Mouse (Mus musculus): ENCODE measurements around the gene Pde4d.

Gene Pde4d

DNA sequence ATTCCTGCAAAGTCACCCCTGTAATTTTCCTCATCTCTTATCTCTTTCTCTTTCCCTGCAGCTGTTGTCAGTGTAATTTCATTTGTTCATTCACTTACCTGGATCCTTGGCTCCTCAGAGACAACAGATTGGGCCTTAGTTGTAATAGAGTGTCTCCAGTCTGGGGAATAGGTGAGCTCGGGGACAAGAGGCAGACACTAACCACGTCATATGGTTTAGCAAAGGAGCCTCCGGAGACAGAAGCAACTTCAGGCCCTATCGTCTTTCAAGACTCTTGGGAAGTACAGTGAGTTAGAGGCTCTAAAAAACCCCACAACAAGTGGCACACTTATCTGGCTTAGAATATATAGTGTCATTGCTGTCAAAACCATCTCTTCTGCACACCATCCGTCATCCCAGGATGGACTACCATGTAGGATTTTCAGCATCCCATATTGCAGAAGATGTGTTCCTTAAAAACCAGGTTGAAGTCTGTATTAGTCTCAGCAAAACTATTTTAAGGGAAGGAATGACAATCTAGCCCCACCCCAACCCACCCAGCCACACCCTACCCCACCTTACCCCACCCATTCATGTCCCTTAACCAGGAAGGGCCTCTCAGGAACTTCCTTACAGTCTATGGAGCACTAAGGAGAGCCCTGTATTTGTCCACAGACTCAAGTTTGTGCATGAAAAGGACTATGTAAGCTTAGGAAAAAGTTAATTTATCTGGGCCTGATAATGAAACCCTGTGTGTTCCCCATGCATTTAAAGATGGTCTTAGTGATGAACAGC is 1356.6 kb downstream of the Pde4d start:
- DNase-seq (ENCODE audit: low read depth in 1 of 2, low spot score in 2 of 2): no peak

- no peak for DNase-seq (ENCODE audit: low read depth in 1 of 2, low spot score in 2 of 2)
Observed at GRCm38 (mm10) chr13:109807036-109807435, 1357.3 kb downstream of the Pde4d start.

DNA sequence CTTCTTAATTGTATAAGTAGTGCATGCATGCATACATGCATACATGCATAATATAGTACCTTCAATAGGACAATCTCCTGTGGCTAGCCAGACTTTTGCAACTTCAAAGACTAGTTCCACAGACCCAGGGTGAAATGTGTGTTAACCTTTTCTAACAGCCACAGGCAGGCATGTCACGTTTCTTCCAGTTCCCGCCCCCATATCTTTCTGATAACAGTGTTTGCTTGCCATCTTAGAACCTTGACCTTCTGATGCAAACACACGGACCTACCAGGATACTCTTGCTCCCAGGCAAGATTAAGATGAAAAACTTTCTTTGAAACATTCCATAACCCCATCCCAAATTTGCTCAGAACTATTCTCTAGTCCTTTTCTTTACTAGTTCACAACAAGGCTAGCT is 1357.7 kb downstream of the Pde4d start:
- DNase-seq (ENCODE audit: low read depth in 1 of 2, low spot score in 2 of 2): no peak

GRCm38 (mm10) chr13:109808039-109808438 is 1358.3 kb downstream of the Pde4d start:
- DNase-seq (ENCODE audit: low read depth in 1 of 2, low spot score in 2 of 2): no peak

DNA sequence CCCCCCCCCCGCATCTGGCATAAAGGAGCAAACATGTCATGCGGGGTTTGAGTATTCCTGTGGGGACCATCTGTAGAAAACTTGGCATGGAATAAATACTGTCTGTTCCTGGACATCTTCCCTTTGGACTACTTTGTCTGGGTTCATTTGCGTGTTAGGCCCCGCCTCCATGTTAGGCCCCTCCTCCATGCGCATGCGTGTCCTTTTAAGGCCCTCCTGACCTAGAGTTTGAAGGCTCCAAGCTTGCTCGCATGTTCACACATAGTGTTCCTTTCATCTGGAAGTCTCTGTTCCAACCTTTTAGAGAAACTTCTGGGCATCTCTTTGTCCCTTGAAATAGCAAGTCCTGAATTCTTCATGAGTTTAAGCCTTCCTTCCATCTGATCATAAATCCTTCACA is 1359.2 kb downstream of the Pde4d start:
- DNase-seq (ENCODE audit: low read depth in 1 of 2, low spot score in 2 of 2): no peak

DNA sequence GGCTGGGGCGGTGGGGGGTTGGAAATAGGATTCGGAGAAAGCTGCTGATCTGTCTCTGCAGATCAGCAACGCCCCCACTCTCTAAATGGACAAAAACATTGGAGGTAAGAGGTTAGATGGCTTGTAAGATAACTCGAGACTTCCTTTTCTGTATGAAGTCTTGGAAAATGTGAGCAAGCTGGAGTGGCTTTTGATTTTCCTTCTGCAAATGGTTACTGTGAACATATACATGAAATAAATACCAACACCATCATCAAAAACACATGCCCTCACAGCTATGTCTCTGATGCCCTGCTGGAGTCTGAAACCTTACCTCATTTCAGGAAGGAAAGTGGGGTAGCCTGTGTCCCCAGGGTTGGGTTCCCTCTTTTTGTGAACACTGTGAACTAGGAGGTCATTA is 1359.9 kb downstream of the Pde4d start:
- no peak for DNase-seq (ENCODE audit: low read depth in 1 of 2, low spot score in 2 of 2)

DNA sequence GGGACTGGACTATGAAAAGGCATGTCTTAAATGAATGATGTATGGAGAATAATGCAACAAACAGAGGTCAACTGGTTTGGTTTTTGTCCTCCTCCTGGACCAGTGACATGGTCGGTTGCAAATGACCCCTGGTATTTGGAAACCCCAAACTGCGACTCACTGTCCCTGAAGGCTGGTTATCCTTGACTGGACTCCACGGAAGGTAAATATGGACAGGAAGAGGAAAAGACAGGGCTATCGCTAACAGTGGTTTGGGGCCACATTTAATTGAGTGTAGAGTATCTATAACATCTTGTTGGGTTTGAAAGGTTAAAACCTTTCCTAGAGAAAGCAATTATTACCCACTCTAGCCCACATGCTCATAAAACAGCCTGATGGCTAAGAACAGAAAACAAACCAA is 1364.2 kb downstream of the Pde4d start:
- DNase-seq (ENCODE audit: low read depth in 1 of 2, low spot score in 2 of 2): no peak

- no peak for DNase-seq (ENCODE audit: low read depth in 1 of 2, low spot score in 2 of 2)
Observed at GRCm38 (mm10) chr13:109819071-109819470, 1369.3 kb downstream of the Pde4d start.

DNA sequence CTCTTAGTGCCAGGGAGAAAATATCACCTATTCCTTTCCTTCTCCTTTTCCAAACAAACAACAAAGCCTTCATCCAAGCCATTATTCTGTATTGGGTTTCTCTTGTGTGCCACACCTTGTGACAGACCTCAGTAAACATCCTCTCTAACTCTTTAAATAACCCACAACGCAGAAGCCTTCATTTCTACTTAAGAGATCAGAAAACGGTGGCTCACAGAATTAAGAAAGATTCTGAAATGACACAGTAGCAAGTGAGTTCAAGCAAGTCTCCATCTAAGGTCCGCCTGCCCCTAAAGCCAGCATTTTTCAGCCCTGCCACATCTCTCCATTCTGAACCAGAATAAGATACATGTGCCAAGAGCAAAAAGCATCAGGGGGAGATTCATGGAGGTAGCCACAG is 1370.4 kb downstream of the Pde4d start:
- DNase-seq (ENCODE audit: low read depth in 1 of 2, low spot score in 2 of 2): no peak

DNA sequence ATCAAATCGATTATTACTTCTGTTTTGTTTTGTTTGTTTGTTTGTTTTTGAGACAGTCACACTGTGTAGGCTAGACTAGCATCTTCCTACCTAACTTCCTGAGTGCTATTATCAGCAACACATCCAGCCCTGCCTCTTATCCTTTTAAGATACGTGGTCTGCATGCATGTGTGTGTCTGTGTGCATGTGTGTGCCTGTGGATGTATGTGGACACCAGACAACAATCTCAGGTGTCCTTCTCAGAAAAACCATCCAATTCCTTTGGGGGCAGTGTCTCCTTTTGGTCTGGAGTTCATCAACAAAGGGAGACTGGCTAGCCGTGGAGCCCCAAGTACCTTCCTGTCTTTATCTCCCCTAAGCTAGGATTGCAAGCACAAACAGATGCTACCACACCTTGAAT is 1371.1 kb downstream of the Pde4d start:
- DNase-seq (ENCODE audit: low read depth in 1 of 2, low spot score in 2 of 2): no peak

DNA sequence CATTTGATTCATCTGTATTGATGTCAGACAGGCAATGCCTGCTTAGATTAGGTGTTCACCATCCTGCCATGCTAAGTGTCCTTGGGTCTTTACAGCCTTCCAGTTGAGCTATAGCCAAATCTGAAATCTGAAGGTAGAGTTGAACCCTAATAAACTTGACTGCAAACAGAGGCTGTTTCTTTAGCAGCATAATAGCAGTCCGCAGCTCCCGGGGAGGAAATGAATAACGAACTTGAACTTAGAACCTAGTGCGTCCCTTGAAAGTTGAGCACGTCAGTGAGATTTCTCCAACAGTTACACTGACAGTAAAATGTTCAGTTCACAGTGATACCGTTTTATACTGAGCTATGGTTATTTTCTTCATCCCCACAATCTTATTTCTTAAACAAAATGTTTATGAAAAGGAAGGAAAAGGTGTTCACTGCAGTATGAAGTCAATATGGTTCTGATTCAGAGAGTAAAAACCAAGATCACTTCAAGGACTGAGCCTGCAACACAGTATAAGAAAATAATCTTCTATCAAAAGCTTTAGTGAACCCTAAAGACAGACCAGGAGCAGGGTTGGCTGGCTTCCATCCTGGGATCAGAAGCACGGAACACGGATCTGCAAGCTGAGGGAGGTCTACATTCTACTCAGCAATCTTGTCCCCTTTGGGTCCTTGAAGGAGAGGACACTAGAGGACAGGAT is 1372.1 kb downstream of the Pde4d start:
- DNase-seq (ENCODE audit: low read depth in 1 of 2, low spot score in 2 of 2): no peak

DNA sequence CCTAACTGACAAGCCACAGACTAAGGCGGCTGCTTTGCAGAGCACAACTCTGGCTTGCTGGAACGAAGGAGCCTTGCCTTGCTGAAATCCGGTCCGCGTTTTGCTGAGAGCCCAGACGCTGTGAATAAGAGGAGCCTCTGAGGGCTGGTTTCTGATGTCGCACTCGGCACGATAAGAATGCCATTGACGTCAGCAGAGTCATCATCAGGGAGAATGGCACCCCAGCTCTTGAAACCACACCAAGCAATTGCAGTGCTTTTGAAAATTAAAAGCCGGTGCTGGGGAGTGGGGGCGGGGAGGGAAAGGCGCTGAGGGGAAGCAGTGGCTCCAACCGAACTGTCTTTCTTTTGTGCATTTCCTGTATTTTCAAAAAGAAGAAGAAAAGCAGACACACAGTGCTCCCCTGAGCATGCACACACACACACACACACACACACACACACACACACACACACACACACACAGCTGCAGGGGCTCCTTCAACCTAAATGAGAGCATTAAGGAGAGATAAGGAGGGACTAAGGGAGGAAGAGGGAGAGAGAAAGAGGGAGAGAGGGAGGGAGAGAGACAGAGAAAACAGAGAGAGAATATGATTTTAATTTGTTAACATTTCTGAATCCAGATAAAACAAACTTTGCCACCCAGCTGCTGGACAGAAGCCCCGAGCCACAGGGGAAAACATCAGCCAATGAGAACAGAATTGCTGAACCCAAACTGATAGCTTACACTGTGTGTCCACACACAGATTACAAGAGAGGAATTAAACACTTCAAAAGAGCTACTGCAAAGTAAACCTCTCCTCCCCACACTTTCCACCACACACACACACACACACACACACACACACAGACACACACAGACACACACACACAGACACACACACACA is 1372.9 kb downstream of the Pde4d start:
- DNase-seq (ENCODE audit: low read depth in 1 of 2, low spot score in 2 of 2): peak; percentile 57 to 59

- DNase-seq (ENCODE audit: low read depth in 1 of 2, low spot score in 2 of 2): no peak
Observed at GRCm38 (mm10) chr13:109823307-109824031, 1373.7 kb downstream of the Pde4d start.

- DNase-seq (ENCODE audit: low read depth in 1 of 2, low spot score in 2 of 2): no peak
Observed at GRCm38 (mm10) chr13:109825891-109826290, 1376.1 kb downstream of the Pde4d start.

DNA sequence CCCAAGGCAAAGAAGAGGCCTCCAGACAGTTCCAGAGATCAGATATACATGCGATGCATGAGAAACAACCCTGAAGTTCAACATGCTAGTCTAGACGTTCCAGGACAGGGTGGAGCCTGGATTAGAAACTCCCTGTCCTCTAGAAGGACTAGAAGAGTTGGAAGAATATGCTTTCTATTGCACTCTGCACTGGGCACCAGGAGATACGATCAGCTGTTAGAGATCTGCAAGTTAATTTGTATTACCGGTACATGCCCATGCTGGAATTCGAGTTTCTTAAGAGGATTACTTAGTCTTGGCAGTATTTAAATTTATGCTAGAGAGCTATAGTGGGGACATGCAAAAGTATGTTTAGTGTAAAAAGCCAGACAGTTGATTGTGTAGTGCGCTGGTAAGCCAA is 1377.6 kb downstream of the Pde4d start:
- DNase-seq (ENCODE audit: low read depth in 1 of 2, low spot score in 2 of 2): no peak

DNA sequence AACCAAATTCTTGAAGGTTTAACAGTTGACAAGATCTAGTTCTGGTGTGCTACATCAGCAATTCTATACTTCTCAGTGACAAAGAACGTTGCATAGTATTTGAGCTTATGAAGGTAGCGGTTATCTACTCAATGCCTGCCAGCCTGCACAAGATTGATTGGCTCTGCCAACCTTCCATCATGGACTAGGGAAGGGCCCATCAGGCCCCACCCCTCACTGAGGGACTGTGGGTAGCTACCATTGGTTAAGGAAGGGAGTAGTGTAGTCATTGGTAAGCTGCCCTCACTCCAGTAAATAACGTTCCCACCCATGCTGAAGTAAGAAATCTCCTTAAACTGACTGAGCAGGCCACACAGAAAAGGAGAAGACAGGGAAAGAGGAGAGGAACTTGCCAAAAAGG is 1378.2 kb downstream of the Pde4d start:
- DNase-seq (ENCODE audit: low read depth in 1 of 2, low spot score in 2 of 2): no peak

- no peak for DNase-seq (ENCODE audit: low read depth in 1 of 2, low spot score in 2 of 2)
Observed at GRCm38 (mm10) chr13:109829444-109829843, 1379.7 kb downstream of the Pde4d start.

GRCm38 (mm10) chr13:109834935-109835334 is 1385.2 kb downstream of the Pde4d start:
- DNase-seq (ENCODE audit: low read depth in 1 of 2, low spot score in 2 of 2): no peak

DNA sequence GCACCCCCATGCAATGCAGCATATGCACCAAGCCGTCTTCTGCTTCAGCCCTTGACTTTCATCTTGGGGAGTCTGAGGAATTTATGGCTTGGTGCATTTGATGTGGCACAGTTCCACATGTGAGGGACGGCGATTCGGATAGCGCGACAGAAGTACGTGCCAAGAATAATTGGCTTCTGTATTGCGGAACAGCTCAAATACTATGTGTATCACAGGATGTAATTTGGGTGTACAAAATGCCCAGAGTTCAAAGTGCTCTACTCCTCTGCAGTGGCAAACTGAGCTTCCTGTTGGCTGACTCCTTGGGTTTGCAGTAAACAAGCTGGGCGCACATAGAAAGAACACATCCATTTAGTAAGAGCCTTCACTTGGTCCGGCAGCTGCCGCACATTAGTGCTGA is 1387.7 kb downstream of the Pde4d start:
- no peak for DNase-seq (ENCODE audit: low read depth in 1 of 2, low spot score in 2 of 2)

DNA sequence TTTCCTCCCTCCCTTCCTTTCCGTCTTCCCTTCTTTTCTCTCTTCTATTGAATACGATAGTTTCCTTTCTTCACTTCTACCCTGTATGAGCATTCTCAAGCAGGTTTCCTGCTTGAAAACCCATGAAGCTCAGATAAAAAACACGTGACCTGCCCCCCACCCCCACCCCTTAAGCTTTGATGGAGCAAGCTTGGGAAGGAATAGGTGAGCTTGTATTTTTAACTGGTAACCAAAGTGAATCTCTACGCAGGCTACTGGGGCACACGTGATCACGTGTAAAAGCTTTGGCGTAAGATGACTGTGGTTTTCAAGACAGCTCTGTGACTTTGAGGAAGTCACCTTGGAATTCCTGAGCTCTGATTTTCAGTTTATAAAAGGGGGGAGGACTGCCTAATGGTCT is 1388.2 kb downstream of the Pde4d start:
- DNase-seq (ENCODE audit: low read depth in 1 of 2, low spot score in 2 of 2): no peak

DNA sequence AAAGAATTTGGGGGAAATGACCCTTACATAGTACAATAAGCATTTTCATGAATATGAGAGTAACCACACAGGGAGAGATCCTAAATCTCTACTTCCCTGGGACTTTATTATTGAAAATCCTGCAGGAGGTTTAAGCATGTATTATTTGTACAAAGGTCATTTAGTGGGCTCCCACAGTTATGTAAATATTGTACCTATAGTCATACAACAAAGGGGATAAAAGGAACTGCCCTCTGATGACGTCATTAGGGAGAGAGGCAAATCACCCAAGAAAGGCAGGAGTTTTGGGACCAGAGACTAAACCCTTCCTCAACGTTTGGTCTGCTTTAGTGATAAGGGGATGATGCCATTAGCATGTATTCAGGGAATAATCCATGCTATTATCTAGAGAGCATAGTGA is 1390.5 kb downstream of the Pde4d start:
- no peak for DNase-seq (ENCODE audit: low read depth in 1 of 2, low spot score in 2 of 2)

All from monocyte, adult 2 months (primary cell).